Mouse (Mus musculus): ENCODE measurements around the gene Swap70. TPM values are rescaled to one million over a fixed set of nuclear protein-coding genes. Genes with fewer than 3 reads are reported as not detected.

The Swap70 gene
- total RNA-seq, 1 experiment from 2014 or later, result 96.9 TPM

DNA sequence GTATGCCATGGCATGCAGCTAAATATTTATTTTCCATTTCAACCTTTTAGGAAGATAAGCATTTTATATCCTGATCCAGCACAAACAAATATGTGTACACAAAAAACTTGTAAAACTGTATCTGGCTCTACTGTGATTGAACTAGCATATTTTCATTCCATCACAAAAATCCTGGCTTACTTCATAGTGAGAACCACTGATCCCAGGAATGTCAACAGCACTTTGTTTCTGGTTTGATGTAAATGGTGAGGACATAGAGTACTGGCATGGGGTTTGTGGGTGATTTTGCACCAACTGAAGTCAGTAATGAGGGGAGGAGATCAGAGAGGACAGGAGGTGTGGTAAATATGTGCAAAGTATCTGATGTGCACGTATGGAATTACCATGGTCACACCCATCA lies 41.1 kb downstream of the Swap70 start:
- ATAC-seq (replicated peaks in 1 of 2; ENCODE audit: insufficient read depth in 1 of 2, low FRiP score in 2 of 2, low TSS enrichment in 1 of 2, low read depth in 1 of 2, poor library complexity in 2 of 2, severe bottlenecking in 2 of 2), result no peak

DNA sequence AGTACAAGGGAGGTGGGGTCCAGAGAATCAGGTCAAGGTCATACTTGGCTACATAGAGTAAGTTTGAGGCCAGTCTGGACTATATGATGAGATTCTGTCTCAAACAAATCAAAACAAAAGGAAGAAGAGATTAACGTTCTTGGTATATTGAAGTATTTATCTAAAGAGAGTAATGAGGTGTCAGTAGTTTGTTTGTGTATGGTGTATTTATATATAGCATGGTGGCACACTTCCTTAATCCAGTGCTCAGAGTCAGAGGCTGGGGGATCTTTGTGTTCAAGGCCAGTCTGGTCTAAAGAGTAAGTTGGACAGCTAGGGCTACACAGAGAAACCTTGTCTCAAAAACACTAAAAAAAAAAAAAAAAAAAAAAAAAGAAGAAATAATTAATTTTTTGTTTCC lies 42.0 kb downstream of the Swap70 start:
- ATAC-seq (replicated peaks in 1 of 2; ENCODE audit: insufficient read depth in 1 of 2, low FRiP score in 2 of 2, low TSS enrichment in 1 of 2, low read depth in 1 of 2, poor library complexity in 2 of 2, severe bottlenecking in 2 of 2), result no peak

DNA sequence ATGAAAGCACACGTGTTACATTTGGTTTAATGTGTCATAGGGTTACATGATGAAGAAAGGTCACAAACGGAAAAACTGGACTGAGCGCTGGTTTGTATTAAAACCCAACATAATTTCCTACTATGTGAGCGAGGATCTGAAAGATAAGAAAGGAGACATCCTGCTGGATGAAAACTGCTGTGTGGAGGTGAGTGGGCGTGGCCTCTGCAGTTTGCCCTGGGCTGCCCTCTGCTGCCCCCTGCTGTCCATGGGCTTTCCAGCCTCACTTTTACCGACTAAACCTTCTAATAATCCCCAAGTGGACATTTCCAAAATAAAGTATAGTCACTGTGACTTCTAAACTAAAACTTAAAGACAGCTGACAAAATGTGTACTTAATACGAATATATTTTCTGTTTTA lies 44.3 kb downstream of the Swap70 start:
- ATAC-seq (replicated peaks in 1 of 2; ENCODE audit: insufficient read depth in 1 of 2, low FRiP score in 2 of 2, low TSS enrichment in 1 of 2, low read depth in 1 of 2, poor library complexity in 2 of 2, severe bottlenecking in 2 of 2), result peak; percentile 68 to 88

DNA sequence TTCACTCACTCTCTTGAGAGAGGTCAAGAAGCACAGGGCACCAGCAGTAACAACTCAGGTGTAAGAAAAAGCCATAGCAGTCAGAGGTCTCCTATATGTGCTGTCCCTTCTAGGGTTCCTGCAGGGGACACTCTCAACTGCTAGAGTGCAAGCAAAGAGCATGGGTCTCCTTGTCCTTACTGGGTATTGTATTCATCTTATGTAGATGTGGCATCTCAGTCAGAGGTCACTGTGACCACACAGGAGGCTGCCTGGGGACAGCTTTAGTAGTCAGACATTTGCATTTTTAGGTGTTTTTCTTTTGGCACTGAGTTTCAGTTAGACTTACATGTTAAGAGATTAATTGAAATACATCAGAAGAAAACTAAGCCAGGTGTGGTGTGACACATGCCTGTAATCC lies 45.5 kb downstream of the Swap70 start:
- no peak for ATAC-seq (replicated peaks in 1 of 2; ENCODE audit: insufficient read depth in 1 of 2, low FRiP score in 2 of 2, low TSS enrichment in 1 of 2, low read depth in 1 of 2, poor library complexity in 2 of 2, severe bottlenecking in 2 of 2)

DNA sequence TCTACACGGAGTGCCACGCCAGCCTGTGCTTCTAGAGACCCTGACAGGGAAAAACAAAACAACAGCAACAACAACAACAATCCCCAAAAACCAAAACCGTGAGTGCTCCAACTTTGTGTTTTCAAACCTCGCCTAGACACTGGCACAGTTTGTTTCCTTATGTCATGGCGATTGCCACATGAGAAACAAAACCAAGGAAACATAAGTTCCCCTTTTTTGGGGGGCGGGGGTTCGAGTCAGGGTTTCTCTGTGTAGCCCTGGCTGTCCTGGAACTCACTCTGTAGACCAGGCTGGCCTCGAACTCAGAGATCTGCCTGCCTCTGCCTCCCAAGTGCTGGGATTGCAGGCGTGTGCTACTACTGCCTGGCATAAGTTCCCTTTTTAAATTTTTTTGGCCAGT lies 46.5 kb downstream of the Swap70 start:
- ATAC-seq (replicated peaks in 1 of 2; ENCODE audit: insufficient read depth in 1 of 2, low FRiP score in 2 of 2, low TSS enrichment in 1 of 2, low read depth in 1 of 2, poor library complexity in 2 of 2, severe bottlenecking in 2 of 2), result no peak

DNA sequence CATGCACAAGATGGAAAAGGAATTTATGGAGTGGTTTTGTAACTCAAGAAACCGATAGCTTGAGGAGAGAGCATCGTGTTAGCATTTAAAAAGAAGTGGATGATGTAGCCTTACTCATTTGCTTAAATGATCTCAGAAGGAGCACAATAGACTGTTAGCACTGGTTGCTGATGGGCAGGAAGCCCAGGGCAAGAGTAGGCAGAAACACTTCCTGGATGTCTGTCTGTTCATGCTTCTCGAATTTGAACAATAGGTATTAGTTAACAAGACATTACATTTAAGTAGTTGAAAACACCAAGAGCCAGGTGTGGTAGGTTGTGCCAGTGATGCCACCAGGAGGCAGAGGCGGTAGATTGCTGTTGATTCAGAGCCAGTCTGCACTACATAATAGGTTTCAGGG lies 47.0 kb downstream of the Swap70 start:
- ATAC-seq (replicated peaks in 1 of 2; ENCODE audit: insufficient read depth in 1 of 2, low FRiP score in 2 of 2, low TSS enrichment in 1 of 2, low read depth in 1 of 2, poor library complexity in 2 of 2, severe bottlenecking in 2 of 2), result no peak

DNA sequence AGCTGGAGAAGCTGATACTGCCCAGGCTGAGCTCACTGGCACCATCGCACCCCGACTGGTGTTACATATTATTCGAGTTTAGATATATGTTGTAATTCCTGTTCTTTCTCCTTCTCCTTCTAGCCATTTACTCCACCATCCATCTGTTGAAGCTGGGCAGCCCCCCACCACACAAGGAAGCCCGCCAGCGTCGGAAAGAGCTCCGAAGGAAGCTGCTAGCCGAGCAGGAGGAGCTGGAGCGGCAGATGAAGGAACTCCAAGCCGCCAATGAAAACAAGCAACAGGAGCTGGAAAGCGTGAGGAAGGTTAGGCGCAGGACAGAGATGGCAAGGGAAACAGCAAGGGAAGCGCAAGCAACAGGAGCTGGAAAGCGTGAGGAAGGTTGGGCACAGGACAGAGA lies 48.3 kb downstream of the Swap70 start:
- no peak for ATAC-seq (replicated peaks in 1 of 2; ENCODE audit: insufficient read depth in 1 of 2, low FRiP score in 2 of 2, low TSS enrichment in 1 of 2, low read depth in 1 of 2, poor library complexity in 2 of 2, severe bottlenecking in 2 of 2)

DNA sequence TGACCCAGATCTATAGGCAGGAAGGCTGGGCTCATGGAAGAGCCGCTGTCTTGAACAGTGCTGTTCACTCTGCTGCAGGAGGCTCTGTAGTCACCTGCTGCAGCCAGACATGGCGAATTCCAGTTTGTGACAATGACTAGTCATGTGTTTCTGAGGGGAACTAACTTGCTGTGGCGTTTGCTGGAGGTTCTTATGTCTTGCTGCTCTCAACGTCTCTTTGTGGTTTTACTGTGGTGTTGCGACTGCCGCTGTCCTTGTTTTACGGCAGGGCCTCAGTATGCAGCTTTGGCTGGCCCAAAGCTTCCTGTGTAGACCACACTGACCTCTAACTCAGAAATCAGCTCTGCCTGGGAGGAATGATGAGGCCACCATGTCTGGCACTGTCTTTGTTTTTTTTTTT lies 48.9 kb downstream of the Swap70 start:
- ATAC-seq (replicated peaks in 1 of 2; ENCODE audit: insufficient read depth in 1 of 2, low FRiP score in 2 of 2, low TSS enrichment in 1 of 2, low read depth in 1 of 2, poor library complexity in 2 of 2, severe bottlenecking in 2 of 2), result peak; percentile 62 to 83

DNA sequence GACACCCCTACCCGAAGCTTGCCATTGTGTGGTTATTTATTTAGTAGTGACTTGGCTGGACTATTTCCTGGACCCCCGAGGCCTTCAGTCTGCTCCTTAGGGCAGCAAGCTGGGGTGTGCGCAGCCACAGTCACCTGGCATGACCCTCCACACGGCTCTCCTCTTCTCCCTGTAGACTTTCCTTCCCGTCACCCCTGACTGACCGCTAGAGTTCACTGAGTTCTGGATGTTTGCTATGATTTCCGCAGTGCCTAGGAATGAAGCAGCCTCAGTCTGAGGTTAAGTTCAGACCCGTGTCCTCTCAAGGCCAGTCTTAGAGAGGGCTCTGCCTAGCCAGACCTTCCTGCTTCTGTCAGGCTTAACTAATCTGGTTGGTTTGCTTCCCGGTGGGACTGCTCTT lies 50.3 kb downstream of the Swap70 start:
- ATAC-seq (replicated peaks in 1 of 2; ENCODE audit: insufficient read depth in 1 of 2, low FRiP score in 2 of 2, low TSS enrichment in 1 of 2, low read depth in 1 of 2, poor library complexity in 2 of 2, severe bottlenecking in 2 of 2), result no peak

DNA sequence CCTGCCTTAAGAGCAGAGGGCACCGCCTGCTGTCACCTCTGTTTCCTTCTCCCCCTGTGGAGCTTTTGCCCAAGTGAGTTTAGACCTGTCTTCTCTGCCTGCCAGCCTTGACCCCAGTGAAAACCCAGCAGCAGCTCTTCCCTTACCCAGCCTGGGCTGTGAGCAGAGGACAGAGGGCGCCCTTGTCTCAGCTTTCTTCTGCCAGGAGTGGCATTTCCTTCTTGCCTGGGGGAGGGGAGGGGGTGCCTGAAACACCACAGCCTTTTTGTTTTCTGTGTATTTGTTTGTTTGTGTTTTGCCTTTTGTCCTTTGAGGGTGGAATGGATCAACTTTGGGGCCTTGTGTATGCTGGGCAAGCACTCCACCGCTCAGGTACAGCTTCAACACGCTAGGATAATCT lies 50.9 kb downstream of the Swap70 start:
- no peak for ATAC-seq (replicated peaks in 1 of 2; ENCODE audit: insufficient read depth in 1 of 2, low FRiP score in 2 of 2, low TSS enrichment in 1 of 2, low read depth in 1 of 2, poor library complexity in 2 of 2, severe bottlenecking in 2 of 2)

DNA sequence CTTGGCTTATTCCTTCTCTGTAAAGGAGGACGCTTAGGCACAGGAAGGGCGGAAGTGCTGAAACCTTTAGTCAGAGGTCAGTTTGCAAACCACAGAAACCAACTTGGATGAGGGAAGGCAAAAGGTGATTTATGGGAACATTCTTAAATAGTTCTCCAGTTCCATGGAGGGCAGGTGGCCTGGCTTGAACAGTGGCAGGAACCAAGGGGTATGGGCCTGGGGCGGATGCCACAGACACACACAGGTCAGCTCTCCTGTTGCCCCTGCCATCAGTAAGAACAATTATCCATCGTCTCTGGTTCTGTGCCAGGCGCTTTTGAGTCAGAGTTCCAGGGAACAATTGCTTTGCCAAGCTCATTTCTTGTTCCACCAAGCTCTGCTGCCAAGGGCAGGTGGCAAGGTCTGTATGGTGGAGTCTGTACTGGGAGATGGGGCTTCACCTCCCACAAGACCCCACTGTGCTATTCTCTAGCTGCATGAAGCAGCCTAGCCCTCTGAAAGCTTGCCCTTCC lies 56.3 kb downstream of the Swap70 start:
- no peak for ATAC-seq (replicated peaks in 1 of 2; ENCODE audit: insufficient read depth in 1 of 2, low FRiP score in 2 of 2, low TSS enrichment in 1 of 2, low read depth in 1 of 2, poor library complexity in 2 of 2, severe bottlenecking in 2 of 2)

DNA sequence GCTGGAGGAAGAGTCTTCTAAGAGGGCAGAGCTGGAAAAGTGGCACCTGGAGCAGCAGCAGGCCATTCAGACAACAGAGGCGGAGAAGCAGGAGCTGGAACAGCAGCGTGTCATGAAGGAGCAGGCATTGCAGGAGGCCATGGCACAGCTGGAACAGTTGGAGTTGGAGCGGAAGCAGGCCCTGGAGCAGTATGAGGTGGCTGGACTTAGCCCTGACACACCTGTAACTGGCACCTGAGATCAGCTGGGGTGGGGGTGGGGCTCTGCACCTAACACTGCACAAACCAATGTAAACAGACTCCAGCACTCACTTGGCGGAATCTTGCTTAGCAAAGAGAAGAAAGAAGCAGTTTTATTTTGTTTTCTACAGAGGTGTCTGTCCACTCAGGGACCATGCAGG lies 57.7 kb downstream of the Swap70 start:
- no peak for ATAC-seq (replicated peaks in 1 of 2; ENCODE audit: insufficient read depth in 1 of 2, low FRiP score in 2 of 2, low TSS enrichment in 1 of 2, low read depth in 1 of 2, poor library complexity in 2 of 2, severe bottlenecking in 2 of 2)

DNA sequence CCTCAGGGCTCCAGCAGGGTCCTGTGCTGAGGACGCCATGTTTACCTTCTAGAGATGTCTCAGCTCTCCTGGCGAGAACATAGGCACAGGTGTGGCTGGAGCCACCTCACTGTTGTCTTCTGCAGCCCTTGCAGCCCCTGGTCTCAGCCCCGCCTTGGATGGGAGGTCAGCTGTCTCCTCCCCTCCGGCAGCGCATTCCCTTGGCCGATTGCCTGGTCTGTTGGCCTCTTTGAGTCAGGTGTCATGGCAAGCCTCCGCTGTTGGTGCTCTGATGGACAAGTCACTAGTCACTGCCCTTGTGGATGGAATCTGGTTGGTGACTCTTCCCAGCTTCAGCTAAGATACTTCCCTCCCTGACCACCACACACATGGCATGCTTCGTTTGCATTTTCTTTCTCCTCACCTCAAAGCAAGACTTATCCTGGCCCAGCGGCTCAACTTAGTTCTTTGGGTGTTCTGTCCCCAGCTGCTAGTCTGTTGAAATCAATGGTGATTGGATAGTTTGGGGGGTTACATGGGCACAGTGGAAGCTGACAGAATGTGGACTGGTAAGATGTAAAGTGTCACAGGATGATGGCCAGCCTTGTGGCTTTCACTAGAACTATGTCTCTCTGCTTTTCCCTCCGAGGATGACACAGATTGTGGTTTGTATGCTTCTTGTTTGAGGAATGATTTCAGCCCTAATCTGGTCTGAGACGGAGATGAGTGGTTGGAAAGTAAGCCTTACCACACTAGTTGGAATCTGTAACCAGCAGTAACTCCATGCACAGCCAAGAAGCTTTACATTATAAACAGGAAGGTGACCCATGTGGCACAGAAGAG lies 60.1 kb downstream of the Swap70 start:
- no peak for ATAC-seq (replicated peaks in 1 of 2; ENCODE audit: insufficient read depth in 1 of 2, low FRiP score in 2 of 2, low TSS enrichment in 1 of 2, low read depth in 1 of 2, poor library complexity in 2 of 2, severe bottlenecking in 2 of 2)

DNA sequence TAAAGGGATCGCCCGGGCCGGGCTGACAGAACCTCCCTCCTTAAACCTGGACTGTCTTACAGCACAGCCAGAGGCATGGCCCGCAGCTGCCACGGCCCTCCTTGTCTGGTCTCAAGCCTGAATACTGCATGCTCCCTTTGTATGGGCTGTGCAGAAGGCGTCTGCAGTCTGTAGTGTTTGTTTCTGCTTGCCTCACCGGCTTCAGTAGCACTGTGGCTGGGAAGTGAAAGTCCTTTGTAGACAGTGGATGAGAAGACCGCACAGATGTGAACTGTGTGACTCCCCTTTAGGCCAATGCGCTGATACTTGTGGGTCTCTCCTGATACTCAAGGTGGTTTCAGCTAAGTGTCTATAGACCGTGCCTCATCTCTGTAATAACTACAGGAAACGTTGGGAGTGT lies 61.3 kb downstream of the Swap70 start:
- no peak for ATAC-seq (replicated peaks in 1 of 2; ENCODE audit: insufficient read depth in 1 of 2, low FRiP score in 2 of 2, low TSS enrichment in 1 of 2, low read depth in 1 of 2, poor library complexity in 2 of 2, severe bottlenecking in 2 of 2)

DNA sequence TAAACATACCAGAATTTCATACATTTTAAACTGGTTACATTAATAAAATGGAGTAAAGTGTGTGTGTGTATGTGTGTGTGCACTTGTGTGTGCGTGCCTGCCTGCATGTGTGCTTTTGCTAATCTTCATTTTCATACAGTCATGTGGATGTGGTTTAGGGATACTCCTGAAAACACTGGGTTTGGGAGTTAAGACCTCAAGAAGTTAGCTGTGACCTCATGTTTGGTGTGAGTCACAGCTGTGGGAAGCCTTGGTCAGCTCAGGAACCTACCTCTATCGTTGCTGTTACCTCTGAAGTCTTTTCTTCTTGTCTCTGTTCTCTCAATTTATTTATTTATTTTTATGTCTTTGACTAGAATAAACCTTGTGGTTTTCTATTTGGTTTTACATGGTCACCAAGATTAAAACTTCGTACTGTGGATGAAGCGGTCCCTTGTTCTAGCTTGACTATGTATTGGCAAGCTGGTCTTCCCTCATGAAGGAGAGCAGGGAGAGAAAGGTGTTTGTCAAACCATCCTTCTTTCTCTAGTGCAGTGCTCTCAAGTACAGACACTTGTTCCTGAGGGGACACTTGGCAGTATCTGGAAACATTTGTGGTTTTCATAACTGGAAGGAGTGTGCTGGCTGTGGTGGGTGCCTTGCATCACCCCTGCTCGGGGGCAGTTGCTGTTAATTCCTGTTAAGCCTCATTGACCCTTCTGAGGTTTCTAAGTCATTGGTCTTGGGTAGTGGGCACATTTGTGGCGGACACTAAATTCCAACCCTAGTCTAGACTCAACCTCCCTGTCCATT lies 62.2 kb downstream of the Swap70 start:
- ATAC-seq (replicated peaks in 1 of 2; ENCODE audit: insufficient read depth in 1 of 2, low FRiP score in 2 of 2, low TSS enrichment in 1 of 2, low read depth in 1 of 2, poor library complexity in 2 of 2, severe bottlenecking in 2 of 2), result no peak

DNA sequence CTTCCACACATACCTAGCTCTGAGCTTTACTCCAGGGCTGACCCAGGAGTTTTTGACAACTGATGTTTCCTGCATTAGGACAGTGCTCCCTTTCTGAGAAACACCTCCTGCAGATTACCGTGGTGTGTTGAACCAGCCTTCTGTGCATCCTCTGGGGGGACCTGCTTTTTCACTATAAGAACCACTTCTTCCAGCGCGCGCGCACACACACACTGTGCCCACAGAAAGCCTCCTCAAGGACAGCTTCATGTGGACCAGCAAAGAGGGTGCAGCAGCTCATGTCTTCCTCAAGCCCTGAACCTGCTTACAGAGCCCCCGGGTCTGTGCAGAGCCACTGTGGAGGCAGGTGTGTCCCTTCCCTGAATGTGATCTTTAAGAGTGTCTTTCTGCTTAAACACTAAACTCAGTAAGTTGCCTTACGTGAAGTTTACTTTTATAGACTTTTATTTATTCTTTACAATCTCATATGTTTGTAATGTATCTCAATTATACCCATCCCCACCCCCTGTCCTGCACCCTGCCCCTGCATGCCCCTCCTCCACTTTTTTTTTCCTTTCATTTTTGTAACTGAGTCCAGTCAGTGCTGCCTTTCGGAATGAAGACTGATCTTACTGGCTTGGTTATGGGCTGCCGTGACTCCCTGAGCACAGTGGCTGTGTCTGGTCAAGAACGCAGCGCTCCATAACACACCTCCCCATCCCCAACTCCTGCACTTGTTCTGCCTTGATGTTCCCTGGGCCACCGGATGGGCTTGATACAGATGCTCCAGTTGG lies 63.8 kb downstream of the Swap70 start:
- ATAC-seq (replicated peaks in 1 of 2; ENCODE audit: insufficient read depth in 1 of 2, low FRiP score in 2 of 2, low TSS enrichment in 1 of 2, low read depth in 1 of 2, poor library complexity in 2 of 2, severe bottlenecking in 2 of 2), result no peak

DNA sequence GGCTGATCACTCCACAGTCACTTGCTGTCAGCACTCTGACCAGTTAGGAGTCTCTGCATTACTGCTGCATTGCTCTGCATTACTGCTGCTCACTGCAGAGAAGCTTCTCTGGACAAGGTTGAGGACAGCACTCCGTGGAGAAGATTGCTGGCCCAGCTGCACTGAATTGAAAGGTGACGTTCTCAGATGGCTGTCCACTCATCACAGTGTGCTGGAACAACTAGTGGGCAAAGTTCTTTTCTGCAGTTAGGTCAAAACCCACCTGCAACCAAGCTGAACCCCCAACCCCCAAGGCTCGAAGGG lies 64.3 kb downstream of the Swap70 start:
- ATAC-seq (replicated peaks in 1 of 2; ENCODE audit: insufficient read depth in 1 of 2, low FRiP score in 2 of 2, low TSS enrichment in 1 of 2, low read depth in 1 of 2, poor library complexity in 2 of 2, severe bottlenecking in 2 of 2), result no peak

DNA sequence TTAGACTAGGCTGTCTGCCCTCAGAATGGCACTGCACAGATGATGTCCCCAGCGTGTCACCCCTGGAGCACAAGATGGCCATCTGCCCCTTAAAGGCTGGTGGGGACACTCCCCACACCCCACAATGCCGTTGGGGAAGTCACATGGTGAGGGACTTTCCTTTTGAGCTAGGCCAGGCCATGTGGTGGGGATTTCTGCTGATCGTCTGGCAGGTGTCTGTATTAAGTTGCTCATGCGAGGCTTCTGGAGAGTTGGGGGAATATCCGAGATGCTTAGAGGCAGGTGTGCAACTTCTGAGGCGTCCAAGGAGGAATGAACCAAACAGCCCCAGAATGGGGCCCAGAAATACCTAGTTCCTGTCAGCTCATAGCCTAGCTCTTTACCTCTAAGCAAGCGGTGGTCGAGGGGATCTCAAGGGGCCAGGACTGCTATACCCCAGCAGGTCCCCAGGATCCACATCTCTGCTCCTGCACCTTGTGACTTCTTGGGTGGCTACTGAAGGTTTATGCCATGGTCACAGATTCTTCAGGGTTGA lies 64.8 kb downstream of the Swap70 start:
- ATAC-seq (replicated peaks in 1 of 2; ENCODE audit: insufficient read depth in 1 of 2, low FRiP score in 2 of 2, low TSS enrichment in 1 of 2, low read depth in 1 of 2, poor library complexity in 2 of 2, severe bottlenecking in 2 of 2), result no peak

Data from hematopoietic stem cell, adult 5-6 weeks (primary cell).